Mouse (Mus musculus) neural tube, embryonic 15.5 days (tissue): ENCODE measurements around the gene Ube2e2. TPM values are rescaled to one million over a fixed set of nuclear protein-coding genes. Genes with fewer than 3 reads are reported as not detected.

Source experiments
- ATAC-seq: fragments of 200-750 bp; cut with Nextera tagmentation; 2 replicates; pipeline ENCODE4 v1.8.0; 2017; ENCODE audit warnings: mild to moderate bottlenecking, moderate TSS enrichment, moderate library complexity; ENCODE audit not compliant: low FRiP score
- H3K27ac ChIP-seq: fragments of 300-500 bp; sonication (generic); replicated peaks from 2 replicates; pipeline ENCODE4 v1.5.1; 2015; ENCODE audit warnings: mild to moderate bottlenecking, inconsistent platforms
- H3K27me3 ChIP-seq: fragments of 300-500 bp; sonication (generic); replicated peaks from 2 replicates; pipeline ENCODE4 v1.6.1; 2015; ENCODE audit warnings: inconsistent platforms
- H3K36me3 ChIP-seq: fragments of 300-500 bp; sonication (generic); 2 replicates; pipeline ENCODE4 v1.6.1; 2015; ENCODE audit warnings: inconsistent platforms
- H3K4me1 ChIP-seq: fragments of 300-500 bp; sonication (generic); 2 replicates; pipeline ENCODE4 v1.6.1; 2015; ENCODE audit warnings: inconsistent platforms
- H3K4me2 ChIP-seq: fragments of 300-500 bp; sonication (generic); 2 replicates; pipeline ENCODE4 v1.6.1; 2015; ENCODE audit warnings: inconsistent platforms, mild to moderate bottlenecking, moderate library complexity
- H3K4me3 ChIP-seq: fragments of 300-500 bp; sonication (generic); replicated peaks from 2 replicates; pipeline ENCODE4 v1.5.1; 2015; ENCODE audit warnings: mild to moderate bottlenecking, inconsistent platforms
- H3K9ac ChIP-seq: fragments of 300-500 bp; sonication (generic); replicated peaks from 2 replicates; pipeline ENCODE4 v1.6.1; 2015; ENCODE audit warnings: mild to moderate bottlenecking, inconsistent platforms
- H3K9me3 ChIP-seq: fragments of 300-500 bp; sonication (generic); replicated peaks from 2 replicates; pipeline ENCODE4 v1.6.1; 2016; ENCODE audit warnings: inconsistent platforms
- WGBS: fragments of 180-500 bp; shearing (Covaris S2); methylation state at CpG from one replicate; pipeline ENCODE4 v1.1.7; 2015; ENCODE audit warnings: mixed read lengths; 5-methylcytosine and 5-hydroxymethylcytosine counted together
- polyA plus RNA-seq: library from polyadenylated mRNA; unstranded; fragments of >200 nt; fragmentation: Nextera tagmentation; extraction: Ambion mirVana; gene quantifications from 2 replicates; pipeline ENCODE4 v1.2.1, GENCODE M21; 2015

Ube2e2 gene
- polyA plus RNA-seq, 1 experiment from 2014 or later: 162 TPM

DNA sequence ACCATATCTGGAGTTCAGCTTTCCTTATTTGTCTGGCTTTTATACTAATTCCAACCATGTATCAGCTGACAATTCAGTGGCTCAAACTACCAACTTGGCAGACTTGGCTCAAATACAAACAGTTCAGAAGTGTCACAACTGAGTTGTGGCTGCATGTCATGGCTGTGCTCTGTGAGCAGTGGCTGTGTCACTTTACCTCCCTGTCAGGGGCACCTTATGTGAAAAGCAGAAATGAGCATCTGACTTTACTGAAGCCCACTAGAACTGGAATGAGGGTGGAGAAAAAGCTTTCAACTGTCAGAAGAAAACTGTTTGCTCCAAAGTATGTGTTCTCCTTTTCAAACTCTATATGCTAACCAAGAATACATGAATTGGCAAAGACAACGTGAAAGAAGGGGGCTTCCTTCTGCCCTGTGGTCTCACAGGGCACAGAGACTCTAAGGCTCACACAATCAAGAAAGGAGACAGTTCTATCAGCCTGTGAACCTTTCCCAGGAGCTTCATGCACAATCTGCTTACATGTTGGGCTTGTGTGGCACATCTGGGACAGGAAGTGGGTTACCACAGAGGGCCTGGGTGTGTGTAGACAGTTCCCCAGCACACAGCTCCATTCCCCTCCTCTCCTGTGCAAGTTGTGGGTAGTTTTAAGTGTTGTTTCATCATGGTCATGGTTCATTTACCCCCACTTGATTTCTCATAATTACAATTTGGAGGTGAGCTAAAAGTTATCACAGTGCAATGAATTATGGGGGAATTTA lies 228.6 kb downstream of the Ube2e2 start:
- Histone ChIP-seq H3K27me3 (no peaks in the 10 kb centered on the region), H3K9me3 (no peaks in the 10 kb centered on the region), H3K4me3 (no peak overlapping the region), H3K4me1 (no peaks in the 10 kb centered on the region), H3K36me3 (no peaks in the 10 kb centered on the region), H3K27ac (no peak overlapping the region), H3K4me2 (no peak overlapping the region), H3K9ac (no peak overlapping the region)
- no peak for ATAC-seq
- 85% methylated on average over 1 of the region's 1 CpGs for WGBS

DNA sequence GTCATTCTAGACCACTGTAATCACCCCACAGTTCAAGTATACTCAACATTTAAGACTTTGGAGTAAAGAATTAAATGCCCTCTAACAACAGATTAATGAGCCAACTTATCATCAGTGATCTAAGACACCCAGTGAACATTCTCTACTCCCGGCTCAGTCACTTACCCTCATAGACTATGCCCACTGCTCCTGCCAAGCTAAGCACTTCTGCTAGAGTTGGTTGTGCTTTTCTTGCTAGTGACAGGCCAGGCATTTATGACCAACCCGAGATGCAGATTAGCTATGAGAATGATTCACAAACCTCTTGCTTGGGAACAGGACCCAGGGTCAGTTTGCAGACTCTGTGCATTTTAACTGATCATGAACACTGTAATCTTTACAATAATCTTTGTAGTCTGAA lies 230.4 kb downstream of the Ube2e2 start:
- no peaks in the 10 kb centered on the region for H3K36me3 ChIP-seq
- H3K4me1 ChIP-seq: no peaks in the 10 kb centered on the region
- no peak overlapping the region for H3K9ac ChIP-seq
- 86% methylated on average over 2 of the region's 2 CpGs for WGBS
- no peak overlapping the region for H3K27ac ChIP-seq
- H3K4me2 ChIP-seq: no peak overlapping the region
- no peak for ATAC-seq
- H3K4me3 ChIP-seq: no peak overlapping the region
- no peaks in the 10 kb centered on the region for H3K27me3 ChIP-seq
- H3K9me3 ChIP-seq: no peaks in the 10 kb centered on the region

DNA sequence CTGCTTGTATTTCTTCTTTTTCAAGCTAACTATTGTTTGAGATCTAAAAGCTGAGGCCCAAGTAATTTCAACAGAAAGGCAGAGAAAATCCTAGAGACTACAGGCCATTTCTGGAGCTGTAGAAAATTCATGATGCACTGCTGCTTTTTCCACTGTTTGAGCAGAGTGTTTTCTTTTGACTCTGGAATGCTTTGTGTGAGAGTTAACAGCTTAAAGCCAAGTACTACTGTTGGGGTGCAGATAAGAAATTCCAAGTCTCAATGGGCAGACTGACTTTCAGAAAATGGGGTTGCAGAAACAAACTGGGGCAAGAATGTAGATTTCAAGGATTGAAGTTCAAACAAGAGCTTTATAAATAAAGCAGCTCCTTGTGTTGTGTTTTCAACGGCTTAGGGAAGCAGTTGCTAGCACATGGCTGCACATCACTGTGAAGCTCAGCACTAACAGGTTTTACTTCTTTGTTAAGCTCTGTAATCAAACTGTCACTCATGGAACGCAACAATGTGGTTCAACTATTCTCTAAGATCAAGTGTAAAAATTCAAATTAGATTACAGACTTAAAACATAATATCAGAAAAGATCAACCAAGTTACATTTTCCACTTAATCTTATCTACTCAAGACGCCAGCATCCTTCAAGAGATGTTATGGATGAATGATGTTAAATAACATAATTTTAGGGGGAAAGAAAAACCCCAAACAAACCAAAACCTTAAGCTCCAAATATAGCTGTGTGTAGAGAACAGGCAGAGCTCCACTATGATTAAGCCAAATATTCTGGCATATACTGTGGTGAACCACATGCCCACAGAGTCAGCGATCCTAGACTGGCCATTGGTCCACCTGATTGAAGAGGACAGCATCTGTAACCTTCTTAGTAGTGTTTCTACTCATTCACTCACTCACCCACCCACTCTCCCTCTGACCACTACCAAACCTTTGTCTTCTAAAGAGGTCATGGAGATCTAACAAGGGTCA lies 236.0 kb downstream of the Ube2e2 start:
- 80% methylated on average over 4 of the region's 4 CpGs for WGBS
- ATAC-seq: no peak
- H3K4me3 ChIP-seq: no peak overlapping the region
- H3K9ac ChIP-seq: no peak overlapping the region
- H3K4me1 ChIP-seq: no peaks in the 10 kb centered on the region
- H3K4me2 ChIP-seq: no peak overlapping the region
- H3K27ac ChIP-seq: no peak overlapping the region
- H3K36me3 ChIP-seq: no peaks in the 10 kb centered on the region
- H3K27me3 ChIP-seq: no peaks in the 10 kb centered on the region
- H3K9me3 ChIP-seq: peaks cover 3% of the 10 kb centered on the region; the same call in 1 of the 2 replicates

DNA sequence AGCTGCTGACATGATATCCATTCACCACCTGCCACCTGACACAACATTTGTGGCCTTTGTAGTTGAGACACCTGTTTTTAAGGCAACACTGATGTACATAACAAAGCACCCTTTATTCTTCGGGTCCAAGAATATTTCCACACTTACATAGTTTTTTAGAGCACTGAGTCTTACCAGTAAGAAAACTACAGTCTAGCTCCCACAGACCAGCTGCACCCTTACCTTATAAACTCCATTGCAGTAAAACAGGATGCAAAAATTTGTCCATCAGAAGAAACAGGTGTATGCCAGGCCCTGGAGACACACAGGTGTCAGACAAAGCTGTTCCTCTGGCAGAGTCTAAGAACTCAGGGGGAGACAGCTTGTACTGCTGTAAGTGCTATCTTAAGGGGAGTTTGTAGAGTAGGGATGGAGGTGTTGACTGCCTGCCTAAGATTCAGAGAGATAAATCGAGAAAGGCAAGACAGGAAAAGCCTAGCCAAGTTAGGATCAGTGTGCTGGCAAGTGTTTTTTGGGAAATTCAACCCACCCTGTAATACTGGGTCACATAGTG lies 244.9 kb downstream of the Ube2e2 start:
- Histone ChIP-seq H3K4me2 (no peak overlapping the region), H3K9me3 (no peaks in the 10 kb centered on the region), H3K9ac (no peak overlapping the region), H3K4me3 (no peak overlapping the region), H3K27me3 (no peaks in the 10 kb centered on the region), H3K27ac (no peak overlapping the region), H3K36me3 (no peaks in the 10 kb centered on the region), H3K4me1 (no peaks in the 10 kb centered on the region)
- WGBS: 86% methylated on average over 2 of the region's 2 CpGs
- no peak for ATAC-seq

DNA sequence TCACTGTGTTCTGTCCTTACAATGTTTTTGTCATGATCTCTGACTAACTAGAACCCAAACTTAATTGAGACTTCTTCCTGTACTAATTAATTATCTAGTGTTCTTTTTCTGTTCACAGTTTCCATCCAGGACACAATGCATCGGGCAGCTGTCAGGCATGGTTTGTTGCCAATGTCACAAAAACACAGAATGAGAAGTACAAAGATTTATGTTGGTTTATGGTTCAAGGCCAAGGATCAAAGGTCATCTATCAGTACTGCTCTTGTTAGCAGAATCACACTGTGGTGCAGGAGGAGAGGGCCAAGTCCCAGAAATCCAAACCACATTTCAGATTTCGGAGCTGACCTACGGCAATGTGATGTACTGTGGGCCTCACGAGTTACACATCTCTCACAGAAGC lies 252.4 kb downstream of the Ube2e2 start:
- H3K4me3 ChIP-seq: no peak overlapping the region
- H3K4me2 ChIP-seq: no peak overlapping the region
- H3K27me3 ChIP-seq: no peaks in the 10 kb centered on the region
- no peak for ATAC-seq
- 79% methylated on average over 4 of the region's 4 CpGs for WGBS
- H3K27ac ChIP-seq: no peak overlapping the region
- H3K9me3 ChIP-seq: no peaks in the 10 kb centered on the region
- H3K4me1 ChIP-seq: 0 out of 2 replicates have a peak, but pooled peaks cover 5% of the 10 kb centered on the region
- no peak overlapping the region for H3K9ac ChIP-seq
- 0 out of 2 replicates have a peak, but pooled peaks cover 5% of the 10 kb centered on the region for H3K36me3 ChIP-seq

DNA sequence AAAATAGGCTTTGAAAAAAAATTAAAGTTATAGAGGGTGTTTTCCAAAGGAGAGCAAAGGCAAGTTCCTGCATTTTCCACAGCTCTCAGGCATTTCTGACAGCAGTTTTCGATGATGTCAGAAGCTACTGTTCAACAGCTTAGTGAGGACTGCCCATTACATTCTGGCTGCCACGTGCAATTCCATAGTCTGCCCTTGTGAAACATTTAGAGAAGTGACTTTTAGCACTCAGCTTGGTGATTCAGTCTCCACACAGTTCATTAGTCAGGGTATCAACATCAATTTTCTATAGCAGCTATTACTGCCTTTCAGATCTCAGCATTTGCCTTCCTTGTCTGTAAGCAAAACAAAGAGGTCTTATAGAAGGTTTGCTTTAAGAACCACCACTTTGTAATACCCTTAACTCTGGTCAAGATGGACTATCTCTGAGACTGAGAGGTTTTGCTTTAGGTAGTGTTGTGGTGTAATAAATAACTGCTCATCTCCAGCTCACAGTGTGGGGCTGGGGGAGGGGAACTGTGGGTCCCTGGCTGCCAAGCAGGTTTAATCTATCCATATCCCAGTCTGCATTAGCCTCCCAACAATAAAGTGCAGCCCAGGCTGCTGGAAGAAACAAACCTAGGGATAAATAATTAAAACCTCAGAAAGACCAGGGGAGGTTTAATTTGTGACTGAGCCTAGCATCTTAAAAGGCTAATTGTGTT lies 255.2 kb downstream of the Ube2e2 start:
- no peak overlapping the region for H3K9ac ChIP-seq
- H3K4me1 ChIP-seq: 0 out of 2 replicates have a peak, but pooled peaks cover 5% of the 10 kb centered on the region
- peak; percentile 55; the same call in 1 of the 2 replicates for ATAC-seq
- H3K36me3 ChIP-seq: 0 out of 2 replicates have a peak, but pooled peaks cover 5% of the 10 kb centered on the region
- H3K27me3 ChIP-seq: no peaks in the 10 kb centered on the region
- H3K9me3 ChIP-seq: no peaks in the 10 kb centered on the region
- H3K4me2 ChIP-seq: no peak overlapping the region
- no peak overlapping the region for H3K4me3 ChIP-seq
- 72% methylated on average over 2 of the region's 2 CpGs for WGBS
- H3K27ac ChIP-seq: 0 out of 2 replicates have a peak overlapping the region, but pooled peaks have one; percentile 41

DNA sequence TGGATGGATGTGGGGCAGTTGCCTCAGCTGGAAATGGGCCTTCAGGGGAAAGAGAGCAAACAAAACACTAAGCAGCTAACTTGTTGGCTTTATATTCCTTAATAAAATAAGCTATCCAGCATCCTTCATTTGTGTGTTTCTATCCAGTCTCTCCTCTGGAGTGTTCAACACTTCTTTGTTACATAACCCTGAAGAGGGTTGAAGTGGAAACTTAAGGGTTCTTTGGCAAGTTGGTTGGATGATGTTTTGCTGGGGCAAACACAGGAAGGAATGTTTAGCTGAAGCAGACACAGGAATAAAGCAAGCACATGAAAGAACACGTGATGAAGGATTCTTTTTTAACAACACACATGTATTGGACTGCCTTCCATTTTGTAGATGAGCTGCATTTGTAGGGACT lies 256.3 kb downstream of the Ube2e2 start:
- Histone ChIP-seq H3K4me3 (no peak overlapping the region), H3K9ac (no peak overlapping the region), H3K4me2 (no peak overlapping the region), H3K9me3 (no peaks in the 10 kb centered on the region), H3K36me3 (0 out of 2 replicates have a peak, but pooled peaks cover 5% of the 10 kb centered on the region), H3K4me1 (0 out of 2 replicates have a peak, but pooled peaks cover 5% of the 10 kb centered on the region), H3K27ac (no peak overlapping the region), H3K27me3 (no peaks in the 10 kb centered on the region)
- 97% methylated on average over 1 of the region's 1 CpGs for WGBS
- ATAC-seq: no peak

DNA sequence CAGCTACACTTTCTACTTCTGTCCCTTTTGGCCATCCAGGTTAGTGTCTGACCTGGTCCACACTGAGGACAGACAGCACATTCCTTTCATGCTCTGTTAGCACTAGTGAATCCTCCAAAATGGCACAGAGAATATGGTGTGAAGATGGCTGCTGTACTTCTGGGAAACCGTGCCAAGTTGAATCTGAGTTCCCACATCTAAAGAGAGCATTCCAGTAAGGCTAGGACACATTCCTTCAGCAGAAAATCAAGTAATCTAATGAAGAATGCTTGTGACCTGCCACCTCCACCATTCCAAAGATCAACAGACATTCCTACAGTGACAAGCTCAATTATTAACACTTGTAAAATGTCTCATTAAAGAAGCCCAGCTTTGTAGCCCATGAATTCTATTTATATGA lies 265.9 kb downstream of the Ube2e2 start:
- no peak overlapping the region for H3K4me3 ChIP-seq
- H3K4me2 ChIP-seq: no peak overlapping the region
- H3K27me3 ChIP-seq: no peaks in the 10 kb centered on the region
- no peaks in the 10 kb centered on the region for H3K4me1 ChIP-seq
- H3K9ac ChIP-seq: no peak overlapping the region
- H3K9me3 ChIP-seq: no peaks in the 10 kb centered on the region
- no peak for ATAC-seq
- H3K36me3 ChIP-seq: no peaks in the 10 kb centered on the region
- WGBS: 97% methylated on average over 1 of the region's 1 CpGs
- no peak overlapping the region for H3K27ac ChIP-seq

DNA sequence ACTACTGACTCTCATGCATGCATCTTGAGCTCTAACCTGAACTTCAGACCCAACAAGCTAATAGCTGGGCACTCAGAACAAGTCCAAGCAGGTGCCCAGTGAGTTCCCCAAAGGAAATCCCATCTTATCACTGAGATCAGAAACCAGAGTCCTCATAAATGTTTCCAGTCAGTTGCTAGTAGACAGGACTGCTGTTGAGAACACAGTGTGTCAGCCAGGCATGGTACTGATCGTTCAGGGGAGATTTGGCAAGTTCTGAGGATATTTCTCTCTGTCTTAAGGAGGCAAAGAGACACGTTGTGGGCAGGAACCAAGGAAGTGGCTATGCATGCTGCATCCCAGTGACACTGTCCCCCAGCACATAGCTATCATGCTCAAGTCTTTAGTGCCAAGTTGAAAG lies 275.5 kb downstream of the Ube2e2 start:
- Histone ChIP-seq H3K27me3 (no peaks in the 10 kb centered on the region), H3K4me2 (no peak overlapping the region), H3K36me3 (no peaks in the 10 kb centered on the region), H3K27ac (no peak overlapping the region), H3K4me3 (no peak overlapping the region), H3K9ac (no peak overlapping the region), H3K4me1 (no peaks in the 10 kb centered on the region), H3K9me3 (no peaks in the 10 kb centered on the region)
- no peak for ATAC-seq
- WGBS: 83% methylated on average over 2 of the region's 2 CpGs

DNA sequence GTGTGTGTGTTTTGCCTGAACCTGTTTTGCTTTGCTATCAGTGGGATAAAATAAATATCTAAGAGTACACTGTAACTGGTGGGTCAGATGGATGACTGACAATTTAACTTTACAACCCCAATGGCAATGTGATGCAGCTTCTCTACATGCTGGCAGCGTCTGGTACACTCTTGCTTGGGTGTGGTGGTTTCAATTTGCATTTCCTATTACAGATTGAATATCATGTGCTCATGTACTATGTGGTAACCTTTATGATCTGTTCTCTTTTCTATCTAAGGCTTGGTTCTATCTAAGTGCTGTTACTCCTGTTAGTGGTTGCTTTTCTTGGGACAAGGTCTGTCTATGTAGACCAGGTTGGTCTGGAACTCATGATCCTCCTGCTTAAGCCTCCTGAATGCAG lies 292.1 kb downstream of the Ube2e2 start:
- no peak for ATAC-seq
- Histone ChIP-seq H3K9me3 (no peaks in the 10 kb centered on the region), H3K27me3 (no peaks in the 10 kb centered on the region), H3K4me1 (no peaks in the 10 kb centered on the region), H3K27ac (no peak overlapping the region), H3K9ac (no peak overlapping the region), H3K36me3 (no peaks in the 10 kb centered on the region), H3K4me2 (no peak overlapping the region), H3K4me3 (no peak overlapping the region)
- 47% methylated on average over 1 of the region's 1 CpGs for WGBS
